Comparison of ENCODE assay signal across 1 mouse cellular context in the genomic region with DNA sequence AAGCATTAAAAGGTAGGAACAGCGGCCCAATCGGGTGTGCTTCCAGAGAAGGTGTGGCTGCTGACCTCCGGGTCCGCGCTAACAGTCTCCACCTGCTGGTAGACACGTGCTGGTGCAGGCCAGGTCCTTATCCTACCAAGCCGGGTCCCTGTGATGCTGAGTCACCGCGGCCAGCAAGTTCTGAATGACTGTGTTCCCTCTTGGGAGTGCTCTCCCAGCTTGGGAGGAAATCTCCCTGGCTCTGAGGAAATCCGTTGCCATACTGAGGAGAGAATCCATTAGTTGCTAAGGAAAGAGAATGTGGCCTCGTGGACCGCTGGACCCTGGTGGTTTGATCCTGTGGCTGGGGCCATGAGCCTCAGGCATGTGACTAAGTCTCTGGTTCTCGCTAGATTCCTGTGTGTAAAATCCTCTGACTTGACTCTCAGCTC.
TF ChIP-seq lines count a peak whose summit lies in the region.

No protein-coding gene starts in this region.

TF ChIP-seq in CH12.LX, 34 proteins besides CTCF, POLR2A, EP300 and RAD21 (continued from another document):
- 0 out of 2 replicates have a peak, but pooled peaks have one; percentile 46 for TF ChIP-seq ETS1 (conservative IDR thresholded peaks at IDR 0.05; ENCODE audit: low read depth, low read length)
- no peak for TF ChIP-seq E2F4 (IDR thresholded peaks at IDR 0.05; ENCODE audit: insufficient replicate concordance, low read depth, low read length)
